8 mouse cellular contexts compared by ENCODE assay signal in the genomic region with DNA sequence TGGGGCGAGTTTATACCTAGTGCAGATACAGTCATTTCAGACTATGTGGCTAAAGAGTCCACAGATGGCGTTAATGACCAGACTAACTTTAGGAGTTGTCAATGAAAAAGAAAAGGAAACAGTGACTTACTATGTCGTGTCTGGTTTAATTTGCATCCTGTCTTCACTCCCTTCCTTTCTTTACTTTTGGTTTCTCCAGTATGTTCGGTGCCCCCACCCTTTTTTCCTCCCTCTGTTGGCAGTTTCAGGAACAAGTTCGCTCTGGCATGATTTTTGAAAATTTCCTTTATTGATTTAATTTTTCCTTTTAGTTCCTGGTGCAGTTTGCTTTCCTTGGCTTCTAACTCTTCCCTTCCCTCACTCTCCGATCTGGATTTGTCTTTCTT. TPM values are rescaled to one million over a fixed set of nuclear protein-coding genes. Genes with fewer than 3 reads are reported as not detected.
DNase-seq lines count a peak whose midpoint lies in the region; ATAC-seq and TF ChIP-seq lines count a peak whose summit lies in the region.

No protein-coding gene starts in this region.

- peak overlapping the region; percentile 72 for H3K9ac ChIP-seq in heart, embryonic 11.5 days (ENCODE audit: low read depth, low read length)
- H3K9ac ChIP-seq in forebrain, postnatal 0 days: peak overlapping the region; percentile 66
- 0 out of 2 replicates have a peak overlapping the region, but pooled peaks have one; percentile 18 for H3K9ac ChIP-seq in liver, postnatal 0 days (replicated peaks)

- intact Hi-C loops in heart, postnatal 25 days (cut with DNase I): no loop called here

- no peak for DNase-seq in heart, postnatal 25 days (ENCODE audit: low spot score)
- peak; percentile 45 for DNase-seq in Muller cell, postnatal 12 days (ENCODE audit: inconsistent ontology term)
- DNase-seq in forebrain, postnatal 0 days: no peak
- DNase-seq in liver, postnatal 0 days: no peak
- DNase-seq in thymus, adult 18-20 months: no peak
- no peak for DNase-seq in frontal cortex, postnatal 25 days (ENCODE audit: low spot score in 2 of 2)
- DNase-seq in adrenal gland, postnatal 14 days: no peak

- H3K27ac ChIP-seq in heart, embryonic 11.5 days (ENCODE audit: low read depth, low read length): no peak overlapping the region
- H3K27ac ChIP-seq in forebrain, postnatal 0 days (ENCODE audit: low read depth, low read length): peak overlapping the region; percentile 64; the same call in 1 of the 2 replicates
- H3K27ac ChIP-seq in liver, postnatal 0 days (ENCODE audit: low read depth): no peak overlapping the region

- H3K4me2 ChIP-seq in heart, embryonic 11.5 days: peak overlapping the region; percentile 97
- H3K4me2 ChIP-seq in forebrain, postnatal 0 days (ENCODE audit: low read depth): peak overlapping the region; percentile 96
- H3K4me2 ChIP-seq in liver, postnatal 0 days (ENCODE audit: low read depth, low read length): peak overlapping the region; percentile 84

- ATAC-seq in heart, embryonic 11.5 days (replicated peaks; ENCODE audit: insufficient number of reproducible peaks, low FRiP score, low TSS enrichment): no peak
- no peak for ATAC-seq in forebrain, postnatal 0 days
- no peak for ATAC-seq in liver, postnatal 0 days

- no peaks in the 10 kb centered on the region for H3K4me1 ChIP-seq in heart, embryonic 11.5 days (ENCODE audit: control insufficient read depth, insufficient read depth, low read length)
- 0 out of 2 replicates have a peak, but pooled peaks cover 3% of the 10 kb centered on the region for H3K4me1 ChIP-seq in forebrain, postnatal 0 days (ENCODE audit: insufficient read depth)
- 0 out of 2 replicates have a peak, but pooled peaks cover 2% of the 10 kb centered on the region for H3K4me1 ChIP-seq in liver, postnatal 0 days (ENCODE audit: insufficient read depth)

- no peak for TF ChIP-seq EP300 in liver, postnatal 0 days (IDR thresholded peaks at IDR 0.05; ENCODE audit: low read depth)

- no peaks in the 10 kb centered on the region for H3K36me3 ChIP-seq in heart, embryonic 11.5 days (ENCODE audit: control insufficient read depth, insufficient read depth, low read length)
- no peaks in the 10 kb centered on the region for H3K36me3 ChIP-seq in forebrain, postnatal 0 days (ENCODE audit: insufficient read depth)
- H3K36me3 ChIP-seq in liver, postnatal 0 days (replicated peaks; ENCODE audit: insufficient read depth, low read length): no peaks in the 10 kb centered on the region

- no peaks in the 10 kb centered on the region for H3K9me3 ChIP-seq in heart, embryonic 11.5 days (replicated peaks; ENCODE audit: control insufficient read depth, low read length)
- no peaks in the 10 kb centered on the region for H3K9me3 ChIP-seq in forebrain, postnatal 0 days (ENCODE audit: low read length)
- no peaks in the 10 kb centered on the region for H3K9me3 ChIP-seq in liver, postnatal 0 days (ENCODE audit: low read length)

- WGBS in heart, embryonic 11.5 days (ENCODE audit: insufficient replicate concordance): 10% methylated on average over 6 of the region's 6 CpGs
- WGBS in forebrain, postnatal 0 days: 7% methylated on average over 6 of the region's 6 CpGs
- 9% methylated on average over 6 of the region's 6 CpGs for WGBS in liver, postnatal 0 days (ENCODE audit: insufficient replicate concordance)

- no peaks in the 10 kb centered on the region for H3K27me3 ChIP-seq in heart, embryonic 11.5 days (ENCODE audit: control insufficient read depth, insufficient read depth, low read length)
- no peaks in the 10 kb centered on the region for H3K27me3 ChIP-seq in forebrain, postnatal 0 days (ENCODE audit: insufficient read depth, low read length)
- 0 out of 2 replicates have a peak, but pooled peaks cover 3% of the 10 kb centered on the region for H3K27me3 ChIP-seq in liver, postnatal 0 days (ENCODE audit: insufficient read depth, low read length)

- peak overlapping the region; percentile 63 for H3K4me3 ChIP-seq in heart, embryonic 11.5 days (ENCODE audit: low read depth, low read length)
- H3K4me3 ChIP-seq in forebrain, postnatal 0 days (ENCODE audit: low read depth, low read length): peak overlapping the region; percentile 57
- H3K4me3 ChIP-seq in liver, postnatal 0 days (ENCODE audit: low read depth, low read length): peak overlapping the region; percentile 58

- TF ChIP-seq CTCF in forebrain, postnatal 0 days (IDR thresholded peaks at IDR 0.05; ENCODE audit: low read depth): peak; percentile 41
- TF ChIP-seq CTCF in liver, postnatal 0 days (IDR thresholded peaks at IDR 0.05; ENCODE audit: low read depth): no peak

RNA-seq across cellular contexts. Expression of a gene that starts 3.2 kb away (rescaled TPM):
- polyA plus RNA-seq in heart, embryonic 11.5 days (2014; fragmentation: Nextera tagmentation; extraction: Ambion mirVana): 0.48 and 0.50 TPM in 2 replicates
- under 1 TPM in 1 of 2 experiments, not detected in 1; 0.08 TPM for total RNA-seq in heart, postnatal 25 days (2021)
- 19.8 and 22.3 TPM in 2 replicates for total RNA-seq in forebrain, postnatal 0 days (2014; rRNA removed)
- 10.5 and 17.1 TPM in 2 replicates for polyA plus RNA-seq in forebrain, postnatal 0 days (2015; fragmentation: Nextera tagmentation; extraction: Ambion mirVana)
- polyA plus RNA-seq in liver, postnatal 0 days (2015; fragmentation: Nextera tagmentation; extraction: Ambion mirVana): not detected in 2 replicates
- 3.3 and 5.1 TPM in 2 replicates for total RNA-seq in adrenal gland, postnatal 14 days (2021)

RNA-seq across cellular contexts. Expression of a gene that starts 49.9 kb away (rescaled TPM):
- not detected in 2 replicates for polyA plus RNA-seq in heart, embryonic 11.5 days (2014; fragmentation: Nextera tagmentation; extraction: Ambion mirVana)
- not detected for total RNA-seq in heart, postnatal 25 days (2021)
- not detected in 2 replicates for total RNA-seq in forebrain, postnatal 0 days (2014; rRNA removed)
- 0.08 TPM in 1 of 2 replicates, not detected in the other for polyA plus RNA-seq in forebrain, postnatal 0 days (2015; fragmentation: Nextera tagmentation; extraction: Ambion mirVana)
- not detected in 2 replicates for polyA plus RNA-seq in liver, postnatal 0 days (2015; fragmentation: Nextera tagmentation; extraction: Ambion mirVana)
- not detected in 2 replicates for total RNA-seq in adrenal gland, postnatal 14 days (2021)

Comparison
In these comparisons a context has a peak if more than half of its experiments do, and no peak if none do; other contexts are left out.
1. H3K9ac ChIP-seq: peak in every context shown above with its lines; median percentile 72 in heart, embryonic 11.5 days; 66 in forebrain, postnatal 0 days; 18 in liver, postnatal 0 days.